Mouse (Mus musculus) olfactory bulb, adult 2 months (tissue): ENCODE results near the gene Shkbp1.

Experiments
- CTCF ChIP-seq: fragments of 200-500 bp; IDR thresholded peaks from 2 replicates; pipeline ENCODE4 v1.5.1; 2012; ENCODE audit warnings: low read depth, mild to moderate bottlenecking, low read length, moderate library complexity; ENCODE audit not compliant: insufficient read depth
- POLR2A ChIP-seq: fragments of 200-500 bp; IDR thresholded peaks from 2 replicates; pipeline ENCODE4 v1.6.1; 2012; ENCODE audit warnings: mild to moderate bottlenecking, low read depth, low read length, moderate library complexity; ENCODE audit not compliant: insufficient read depth

DNA sequence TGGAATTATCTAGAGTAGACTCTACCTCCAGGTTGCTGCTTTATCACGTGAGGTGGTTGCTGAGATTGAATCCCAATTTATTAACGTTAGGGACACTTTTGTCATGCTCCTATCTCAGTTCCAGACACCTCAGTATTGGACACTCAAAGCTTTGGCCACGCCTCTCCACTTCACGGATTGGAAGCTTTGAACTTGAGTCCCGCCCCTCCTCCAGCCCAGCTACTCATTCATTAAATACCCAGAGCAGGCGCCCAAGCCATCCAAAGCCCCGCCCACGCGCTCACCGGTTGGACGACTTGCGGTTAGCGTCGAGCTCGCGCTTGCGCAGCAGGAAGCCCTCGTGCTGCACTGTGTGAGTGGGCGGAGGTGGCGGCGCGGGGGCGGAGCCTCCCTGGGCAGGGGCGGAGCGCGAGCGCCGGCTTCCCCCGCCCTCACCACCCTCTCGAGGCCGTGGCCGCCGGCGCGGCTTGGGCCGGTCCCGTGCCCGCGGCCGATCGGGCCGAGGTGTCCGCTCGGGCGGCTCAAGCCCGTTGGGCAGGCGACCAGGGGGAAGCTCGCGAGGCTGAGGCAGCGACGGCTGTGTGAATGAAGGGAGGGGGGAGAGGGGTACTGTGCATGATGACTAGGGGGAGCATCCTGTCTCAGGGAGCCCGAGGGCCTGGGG is 5.6 kb upstream of the Shkbp1 start:
- no peak for TF ChIP-seq POLR2A
- TF ChIP-seq CTCF, result no peak
